ENCODE assay signal across 17 mouse cellular contexts in the genomic region with DNA sequence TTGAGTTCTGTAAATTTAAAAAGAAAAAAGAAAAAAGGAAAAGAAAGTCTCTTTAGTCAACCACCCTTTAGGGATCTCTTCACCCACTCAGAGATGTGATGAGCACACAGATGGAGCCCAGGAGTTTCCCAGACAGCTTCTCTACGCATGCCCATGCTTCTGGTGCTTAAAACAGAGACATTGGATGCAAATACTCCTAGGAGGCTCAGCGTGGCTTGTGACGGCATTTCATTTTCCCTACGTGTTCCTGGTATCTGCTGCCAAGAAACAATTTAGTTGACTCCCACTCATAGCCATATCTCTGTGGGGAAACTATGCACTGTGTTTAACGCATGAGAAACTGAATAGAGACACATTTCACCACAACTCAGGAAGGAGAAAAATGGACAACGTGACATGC.
DNase-seq lines count a peak whose midpoint lies in the region; ATAC-seq and TF ChIP-seq lines count a peak whose summit lies in the region.
"Had no signal": no experiment of that assay in that cellular context is flagged by ENCODE, and none has a peak within 500 bp of the region (broad histone marks: within the 10 kb centered on the region; RNA-seq: fewer than 3 reads in every experiment).

No protein-coding gene starts in this region.

- DNase-seq in intestine, embryonic 14.5 days (ENCODE audit: low spot score), result peak; percentile 7
- peak; percentile 72 to 79 for DNase-seq in layer of hippocampus, adult 18-20 months (ENCODE audit: low spot score in 2 of 2)
- peak; percentile 45 to 55 for DNase-seq in left cerebral cortex, adult 2 months (ENCODE audit: extremely low spot score in 1 of 2, low spot score in 2 of 2)
- DNase-seq in right cerebral cortex, postnatal 25 days, result peak; percentile 73
- no peak for DNase-seq in midbrain, embryonic 11.5 days (ENCODE audit: low spot score, missing footprints)
- no peak for DNase-seq in heart, postnatal 36 days
- no peak for DNase-seq in adrenal gland, postnatal 36 days
- DNase-seq: cerebellum, adult 11 months; gastrocnemius, adult 2 months; kidney, adult 2 months; kidney, postnatal 4 days; lung, adult 2 months had no signal

- no peaks in the 10 kb centered on the region for H3K36me3 ChIP-seq in intestine, embryonic 14.5 days (ENCODE audit: control insufficient read depth, insufficient read depth, low read length)
- H3K36me3 ChIP-seq in intestine, embryonic 15.5 days, result no peaks in the 10 kb centered on the region
- no peaks in the 10 kb centered on the region for H3K36me3 ChIP-seq in midbrain, embryonic 11.5 days (ENCODE audit: control insufficient read depth, insufficient read depth, low read length)
- H3K36me3 ChIP-seq: embryonic facial prominence, embryonic 12.5 days had no signal

- H3K4me1 ChIP-seq in intestine, embryonic 14.5 days (replicated peaks; ENCODE audit: control insufficient read depth, insufficient read depth, low read length), result no peaks in the 10 kb centered on the region
- H3K4me1 ChIP-seq in intestine, embryonic 15.5 days (replicated peaks), result no peaks in the 10 kb centered on the region
- no peaks in the 10 kb centered on the region for H3K4me1 ChIP-seq in midbrain, embryonic 11.5 days (ENCODE audit: control insufficient read depth, insufficient read depth, low read length)
- H3K4me1 ChIP-seq: embryonic facial prominence, embryonic 12.5 days had no signal

- no peak overlapping the region for H3K4me2 ChIP-seq in intestine, embryonic 14.5 days (ENCODE audit: low read length)
- no peak overlapping the region for H3K4me2 ChIP-seq in intestine, embryonic 15.5 days (replicated peaks)
- no peak overlapping the region for H3K4me2 ChIP-seq in midbrain, embryonic 11.5 days
- H3K4me2 ChIP-seq: embryonic facial prominence, embryonic 12.5 days had no signal

- intact Hi-C loops in left cerebral cortex, adult 2 months (cut with DNase I), result no loop called here
- intact Hi-C loops in heart, postnatal 36 days (cut with DNase I), result no loop called here

- ATAC-seq in intestine, embryonic 14.5 days (replicated peaks; ENCODE audit: low FRiP score, low TSS enrichment, low read depth), result no peak
- no peak for ATAC-seq in intestine, embryonic 15.5 days
- ATAC-seq in midbrain, embryonic 11.5 days (ENCODE audit: low FRiP score), result no peak
- ATAC-seq: hindbrain, embryonic 16.5 days; midbrain, embryonic 16.5 days; Patski had no signal

- H3K9ac ChIP-seq in intestine, embryonic 14.5 days (ENCODE audit: low read length), result no peak overlapping the region
- no peak overlapping the region for H3K9ac ChIP-seq in intestine, embryonic 15.5 days
- H3K9ac ChIP-seq in midbrain, embryonic 11.5 days (ENCODE audit: low read length), result no peak overlapping the region
- H3K9ac ChIP-seq: embryonic facial prominence, embryonic 12.5 days had no signal

- TF ChIP-seq CTCF in left cerebral cortex, adult 2 months (IDR thresholded peaks at IDR 0.05), result no peak

- no peaks in the 10 kb centered on the region for H3K27me3 ChIP-seq in intestine, embryonic 14.5 days (replicated peaks; ENCODE audit: control insufficient read depth, insufficient read depth, low read length)
- H3K27me3 ChIP-seq in intestine, embryonic 15.5 days (replicated peaks), result no peaks in the 10 kb centered on the region
- H3K27me3 ChIP-seq in midbrain, embryonic 11.5 days (ENCODE audit: control insufficient read depth, insufficient read depth, low read length), result no peaks in the 10 kb centered on the region
- H3K27me3 ChIP-seq: embryonic facial prominence, embryonic 12.5 days; Patski had no signal

- no peaks in the 10 kb centered on the region for H3K9me3 ChIP-seq in intestine, embryonic 14.5 days (ENCODE audit: control insufficient read depth, low read length)
- H3K9me3 ChIP-seq in intestine, embryonic 15.5 days, result no peaks in the 10 kb centered on the region
- H3K9me3 ChIP-seq in midbrain, embryonic 11.5 days (ENCODE audit: control insufficient read depth, low read length), result no peaks in the 10 kb centered on the region
- H3K9me3 ChIP-seq: embryonic facial prominence, embryonic 12.5 days had no signal

- no peak overlapping the region for H3K4me3 ChIP-seq in intestine, embryonic 14.5 days (ENCODE audit: low read depth, low read length)
- H3K4me3 ChIP-seq in intestine, embryonic 15.5 days (replicated peaks), result no peak overlapping the region
- no peak overlapping the region for H3K4me3 ChIP-seq in left cerebral cortex, adult 2 months
- H3K4me3 ChIP-seq in midbrain, embryonic 11.5 days (ENCODE audit: low read depth, low read length), result no peak overlapping the region
- H3K4me3 ChIP-seq: embryonic facial prominence, embryonic 12.5 days; gastrocnemius, adult 2 months had no signal

- WGBS in intestine, embryonic 14.5 days, result 77% methylated on average over 6 of the region's 6 CpGs
- WGBS in intestine, embryonic 15.5 days, result 69% methylated on average over 6 of the region's 6 CpGs
- 91% methylated on average over 6 of the region's 6 CpGs for WGBS in midbrain, embryonic 11.5 days

- no peak overlapping the region for H3K27ac ChIP-seq in intestine, embryonic 14.5 days (ENCODE audit: low read depth)
- no peak overlapping the region for H3K27ac ChIP-seq in intestine, embryonic 15.5 days
- H3K27ac ChIP-seq in left cerebral cortex, adult 2 months, result no peak overlapping the region
- H3K27ac ChIP-seq in midbrain, embryonic 11.5 days (ENCODE audit: low read depth, low read length), result no peak overlapping the region
- H3K27ac ChIP-seq: embryonic facial prominence, embryonic 12.5 days; gastrocnemius, adult 2 months had no signal

Comparison
In these comparisons a context has a peak if more than half of its experiments do, and no peak if none do; other contexts are left out.
1. DNase-seq: peak in intestine, embryonic 14.5 days (single experiment), layer of hippocampus, adult 18-20 months (2 of 2), left cerebral cortex, adult 2 months (2 of 2) and right cerebral cortex, postnatal 25 days (single experiment); none in midbrain, embryonic 11.5 days (single experiment), heart, postnatal 36 days (0 of 2) and adrenal gland, postnatal 36 days (0 of 2).